Mouse (Mus musculus): ENCODE data around the gene Rdx. TPM values are rescaled to one million over a fixed set of nuclear protein-coding genes. Genes with fewer than 3 reads are reported as not detected.

The Rdx gene
- polyA plus RNA-seq, 1 experiment from 2014 or later = 144 TPM

Small RNAs within 50 kb of the gene (microRNA-seq; reads per million reads assigned to microRNA genes)
- not detected for gene Gm27686
- gene Mir6244 = not detected

Other genes starting within 250 kb of the Rdx start
- 53.9 and 59.5 TPM in 2 replicates for gene Fdx1, start 83.6 kb upstream of the Rdx start, polyA plus RNA-seq (2016; fragmentation: Nextera tagmentation; extraction: Ambion mirVana)
- 3.8 and 4.4 TPM in 2 replicates for gene Zc3h12c, start 121.4 kb downstream of the Rdx start, polyA plus RNA-seq (2016; fragmentation: Nextera tagmentation; extraction: Ambion mirVana)

Measured in embryonic facial prominence, embryonic 10.5 days (tissue).